Mouse (Mus musculus) lung, postnatal 4 days (tissue): ENCODE data around the gene Cd93.

Experiments used
- DNase-seq, 2 experiments: peaks; one replicate each; pipeline ENCODE4 v3.0.0; 2021

Cd93 gene

GRCm38 (mm10) chr2:148443249-148443958 lies at the start of gene Cd93:
Gene Cd93, minus strand, starts transcription at chr2:148443563.
- DNase-seq, result peak; percentile 68 to 75

- peak in 1 of 2 experiments; percentile 44 for DNase-seq
Measured at GRCm38 (mm10) chr2:148492108-148492507, 48.7 kb upstream of the Cd93 start.

- peak; percentile 51 to 71 for DNase-seq
Measured at GRCm38 (mm10) chr2:148490150-148490549, 46.8 kb upstream of the Cd93 start.

- DNase-seq, result no peak
Measured at GRCm38 (mm10) chr2:148488885-148489284, 45.5 kb upstream of the Cd93 start.

GRCm38 (mm10) chr2:148485576-148485975 lies 42.2 kb upstream of the Cd93 start:
- DNase-seq, result no peak

- DNase-seq, result peak in 1 of 2 experiments; percentile 33
Measured at GRCm38 (mm10) chr2:148480376-148480775, 37.0 kb upstream of the Cd93 start.

GRCm38 (mm10) chr2:148478141-148478701 lies 34.9 kb upstream of the Cd93 start:
- DNase-seq, result peak; percentile 67 to 83

GRCm38 (mm10) chr2:148477346-148477745 lies 34.0 kb upstream of the Cd93 start:
- DNase-seq, result no peak

GRCm38 (mm10) chr2:148476576-148476975 lies 33.2 kb upstream of the Cd93 start:
- no peak for DNase-seq

GRCm38 (mm10) chr2:148475879-148476495 lies 32.6 kb upstream of the Cd93 start:
- peak in 1 of 2 experiments; percentile 70 for DNase-seq

- DNase-seq, result no peak
Measured at GRCm38 (mm10) chr2:148469341-148470238, 26.2 kb upstream of the Cd93 start.

- no peak for DNase-seq
Measured at GRCm38 (mm10) chr2:148467921-148468440, 24.6 kb upstream of the Cd93 start.

GRCm38 (mm10) chr2:148455341-148455740 lies 12.0 kb upstream of the Cd93 start:
- no peak for DNase-seq

- no peak for DNase-seq
Measured at GRCm38 (mm10) chr2:148454014-148454542, 10.7 kb upstream of the Cd93 start.

GRCm38 (mm10) chr2:148453061-148453460 lies 9.7 kb upstream of the Cd93 start:
- peak; percentile 33 to 50 for DNase-seq

- DNase-seq, result peak in 1 of 2 experiments; percentile 28
Measured at GRCm38 (mm10) chr2:148451498-148451897, 8.1 kb upstream of the Cd93 start.

GRCm38 (mm10) chr2:148450616-148451015 lies 7.3 kb upstream of the Cd93 start:
- no peak for DNase-seq

- DNase-seq, result no peak
Measured at GRCm38 (mm10) chr2:148449659-148450058, 6.3 kb upstream of the Cd93 start.

GRCm38 (mm10) chr2:148446446-148446845 lies 3.1 kb upstream of the Cd93 start:
- peak in 1 of 2 experiments; percentile 32 for DNase-seq

- no peak for DNase-seq
Measured at GRCm38 (mm10) chr2:148445616-148446015, 2.3 kb upstream of the Cd93 start.

GRCm38 (mm10) chr2:148444472-148444871 lies 1.1 kb upstream of the Cd93 start:
- DNase-seq, result peak in 1 of 2 experiments; percentile 36

- peak in 1 of 2 experiments; percentile 24 for DNase-seq
Measured at GRCm38 (mm10) chr2:148442710-148443109, 653 bp downstream of the Cd93 start.
